Mouse (Mus musculus): ENCODE measurements around the gene Rpe65. TPM values are rescaled to one million over a fixed set of nuclear protein-coding genes. Genes with fewer than 3 reads are reported as not detected.

Rpe65 gene
- polyA plus RNA-seq (2014; fragmentation: Nextera tagmentation; extraction: Ambion mirVana): not detected in 2 replicates

- H3K4me3 ChIP-seq (ENCODE audit: low read depth, low read length): no peak within 1 kb of the TSS
- H3K4me1 ChIP-seq (ENCODE audit: control insufficient read depth, insufficient read depth, low read length): no peaks in the 10 kb centered on the region
- H3K4me2 ChIP-seq (replicated peaks; ENCODE audit: low read depth, low read length): no peak within 1 kb of the TSS
- H3K27me3 ChIP-seq (ENCODE audit: control insufficient read depth, insufficient read depth, low read length): no peaks in the 10 kb centered on the region
- no peaks in the 10 kb centered on the region for H3K36me3 ChIP-seq (ENCODE audit: control insufficient read depth, insufficient read depth, low read length)
- no peak for ATAC-seq (ENCODE audit: insufficient number of reproducible peaks, insufficient read depth, low FRiP score, low read depth)
- no peak within 1 kb of the TSS for H3K27ac ChIP-seq (ENCODE audit: low read length)
- H3K9me3 ChIP-seq (ENCODE audit: control insufficient read depth, low read depth, low read length): no peaks in the 10 kb centered on the region
- H3K9ac ChIP-seq (replicated peaks; ENCODE audit: low read depth, low read length): no peak within 1 kb of the TSS
- 38% methylated on average over 1 of the region's 1 CpGs for WGBS
Measured at GRCm38 (mm10) chr3:159598875-159599274, at the start of gene Rpe65. Rpe65 (plus strand) TSS chr3:159599175.

GRCm38 (mm10) chr3:159550224-159550623, 48.8 kb upstream of the Rpe65 start:
- H3K9me3 ChIP-seq (ENCODE audit: control insufficient read depth, low read depth, low read length): no peaks in the 10 kb centered on the region
- no peak overlapping the region for H3K4me3 ChIP-seq (ENCODE audit: low read depth, low read length)
- H3K4me2 ChIP-seq (replicated peaks; ENCODE audit: low read depth, low read length): no peak overlapping the region
- H3K9ac ChIP-seq (replicated peaks; ENCODE audit: low read depth, low read length): no peak overlapping the region
- no peak overlapping the region for H3K27ac ChIP-seq (ENCODE audit: low read length)
- H3K4me1 ChIP-seq (ENCODE audit: control insufficient read depth, insufficient read depth, low read length): no peaks in the 10 kb centered on the region
- no peaks in the 10 kb centered on the region for H3K27me3 ChIP-seq (ENCODE audit: control insufficient read depth, insufficient read depth, low read length)
- no peaks in the 10 kb centered on the region for H3K36me3 ChIP-seq (ENCODE audit: control insufficient read depth, insufficient read depth, low read length)
- ATAC-seq (ENCODE audit: insufficient number of reproducible peaks, insufficient read depth, low FRiP score, low read depth): peak; percentile 14; the same call in 1 of the 2 replicates

GRCm38 (mm10) chr3:159614977-159615376, 16.0 kb downstream of the Rpe65 start:
- no peak overlapping the region for H3K4me2 ChIP-seq (replicated peaks; ENCODE audit: low read depth, low read length)
- H3K36me3 ChIP-seq (ENCODE audit: control insufficient read depth, insufficient read depth, low read length): no peaks in the 10 kb centered on the region
- no peak for ATAC-seq (ENCODE audit: insufficient number of reproducible peaks, insufficient read depth, low FRiP score, low read depth)
- no peak overlapping the region for H3K4me3 ChIP-seq (ENCODE audit: low read depth, low read length)
- no peaks in the 10 kb centered on the region for H3K27me3 ChIP-seq (ENCODE audit: control insufficient read depth, insufficient read depth, low read length)
- no peaks in the 10 kb centered on the region for H3K9me3 ChIP-seq (ENCODE audit: control insufficient read depth, low read depth, low read length)
- no peak overlapping the region for H3K9ac ChIP-seq (replicated peaks; ENCODE audit: low read depth, low read length)
- WGBS: 94% methylated on average over 1 of the region's 1 CpGs
- no peak overlapping the region for H3K27ac ChIP-seq (ENCODE audit: low read length)
- H3K4me1 ChIP-seq (ENCODE audit: control insufficient read depth, insufficient read depth, low read length): no peaks in the 10 kb centered on the region

- Histone ChIP-seq H3K27me3 (ENCODE audit: control insufficient read depth, insufficient read depth, low read length) (no peaks in the 10 kb centered on the region), H3K9me3 (ENCODE audit: control insufficient read depth, low read depth, low read length) (no peaks in the 10 kb centered on the region), H3K9ac (replicated peaks; ENCODE audit: low read depth, low read length) (no peak overlapping the region), H3K36me3 (ENCODE audit: control insufficient read depth, insufficient read depth, low read length) (no peaks in the 10 kb centered on the region), H3K27ac (ENCODE audit: low read length) (no peak overlapping the region), H3K4me1 (ENCODE audit: control insufficient read depth, insufficient read depth, low read length) (no peaks in the 10 kb centered on the region), H3K4me3 (ENCODE audit: low read depth, low read length) (no peak overlapping the region), H3K4me2 (replicated peaks; ENCODE audit: low read depth, low read length) (no peak overlapping the region)
- WGBS: 54% methylated on average over 1 of the region's 1 CpGs
- no peak for ATAC-seq (ENCODE audit: insufficient number of reproducible peaks, insufficient read depth, low FRiP score, low read depth)
Measured at GRCm38 (mm10) chr3:159621026-159621425, 22.1 kb downstream of the Rpe65 start.

GRCm38 (mm10) chr3:159624010-159624409, 25.0 kb downstream of the Rpe65 start:
- Histone ChIP-seq H3K4me1 (ENCODE audit: control insufficient read depth, insufficient read depth, low read length) (no peaks in the 10 kb centered on the region), H3K27me3 (ENCODE audit: control insufficient read depth, insufficient read depth, low read length) (no peaks in the 10 kb centered on the region), H3K27ac (ENCODE audit: low read length) (no peak overlapping the region), H3K4me2 (replicated peaks; ENCODE audit: low read depth, low read length) (no peak overlapping the region), H3K4me3 (ENCODE audit: low read depth, low read length) (no peak overlapping the region), H3K9me3 (ENCODE audit: control insufficient read depth, low read depth, low read length) (no peaks in the 10 kb centered on the region), H3K36me3 (ENCODE audit: control insufficient read depth, insufficient read depth, low read length) (no peaks in the 10 kb centered on the region), H3K9ac (replicated peaks; ENCODE audit: low read depth, low read length) (no peak overlapping the region)
- 76% methylated on average over 1 of the region's 1 CpGs for WGBS
- ATAC-seq (ENCODE audit: insufficient number of reproducible peaks, insufficient read depth, low FRiP score, low read depth): no peak

- Histone ChIP-seq H3K9me3 (ENCODE audit: control insufficient read depth, low read depth, low read length) (no peaks in the 10 kb centered on the region), H3K4me1 (ENCODE audit: control insufficient read depth, insufficient read depth, low read length) (no peaks in the 10 kb centered on the region), H3K27me3 (ENCODE audit: control insufficient read depth, insufficient read depth, low read length) (no peaks in the 10 kb centered on the region), H3K4me2 (replicated peaks; ENCODE audit: low read depth, low read length) (no peak overlapping the region), H3K9ac (replicated peaks; ENCODE audit: low read depth, low read length) (no peak overlapping the region), H3K27ac (ENCODE audit: low read length) (no peak overlapping the region), H3K36me3 (ENCODE audit: control insufficient read depth, insufficient read depth, low read length) (no peaks in the 10 kb centered on the region), H3K4me3 (ENCODE audit: low read depth, low read length) (no peak overlapping the region)
- WGBS: 56% methylated on average over 1 of the region's 1 CpGs
- ATAC-seq (ENCODE audit: insufficient number of reproducible peaks, insufficient read depth, low FRiP score, low read depth): no peak
Measured at GRCm38 (mm10) chr3:159660741-159661140, 61.8 kb downstream of the Rpe65 start.

GRCm38 (mm10) chr3:159663333-159663732, 64.4 kb downstream of the Rpe65 start:
- WGBS: 92% methylated on average over 1 of the region's 1 CpGs

More at GRCm38 (mm10) chr3:159663333-159663732, 64.4 kb downstream of the Rpe65 start:
- Histone ChIP-seq H3K27ac (ENCODE audit: low read length) (no peak overlapping the region), H3K9me3 (ENCODE audit: control insufficient read depth, low read depth, low read length) (no peaks in the 10 kb centered on the region), H3K4me2 (replicated peaks; ENCODE audit: low read depth, low read length) (no peak overlapping the region), H3K4me3 (ENCODE audit: low read depth, low read length) (no peak overlapping the region), H3K27me3 (ENCODE audit: control insufficient read depth, insufficient read depth, low read length) (no peaks in the 10 kb centered on the region), H3K4me1 (ENCODE audit: control insufficient read depth, insufficient read depth, low read length) (no peaks in the 10 kb centered on the region), H3K36me3 (ENCODE audit: control insufficient read depth, insufficient read depth, low read length) (no peaks in the 10 kb centered on the region), H3K9ac (replicated peaks; ENCODE audit: low read depth, low read length) (no peak overlapping the region)
- ATAC-seq (ENCODE audit: insufficient number of reproducible peaks, insufficient read depth, low FRiP score, low read depth): no peak

Other genes with a start within 250 kb of the Rpe65 start
- gene Depdc1a, start 103.7 kb upstream of the Rpe65 start, polyA plus RNA-seq (2014; fragmentation: Nextera tagmentation; extraction: Ambion mirVana): 36.1 and 39.7 TPM in 2 replicates
- gene Wls, start 240.5 kb downstream of the Rpe65 start, polyA plus RNA-seq (2014; fragmentation: Nextera tagmentation; extraction: Ambion mirVana): 127 and 132 TPM in 2 replicates

All from stomach, embryonic 14.5 days (tissue).